Mouse (Mus musculus): ENCODE results near the gene Sema6d. TPM values are rescaled to one million over a fixed set of nuclear protein-coding genes. Genes with fewer than 3 reads are reported as not detected.

Gene Sema6d
- total and polyA plus RNA-seq, 3 experiments: 0.05 TPM; not detected in 2

- ATAC-seq (ENCODE audit: extremely low read depth, insufficient number of reproducible peaks, low FRiP score, poor library complexity, severe bottlenecking): no peak
Measured at GRCm38 (mm10) chr2:124243608-124244007, 153.8 kb downstream of the Sema6d start.

DNA sequence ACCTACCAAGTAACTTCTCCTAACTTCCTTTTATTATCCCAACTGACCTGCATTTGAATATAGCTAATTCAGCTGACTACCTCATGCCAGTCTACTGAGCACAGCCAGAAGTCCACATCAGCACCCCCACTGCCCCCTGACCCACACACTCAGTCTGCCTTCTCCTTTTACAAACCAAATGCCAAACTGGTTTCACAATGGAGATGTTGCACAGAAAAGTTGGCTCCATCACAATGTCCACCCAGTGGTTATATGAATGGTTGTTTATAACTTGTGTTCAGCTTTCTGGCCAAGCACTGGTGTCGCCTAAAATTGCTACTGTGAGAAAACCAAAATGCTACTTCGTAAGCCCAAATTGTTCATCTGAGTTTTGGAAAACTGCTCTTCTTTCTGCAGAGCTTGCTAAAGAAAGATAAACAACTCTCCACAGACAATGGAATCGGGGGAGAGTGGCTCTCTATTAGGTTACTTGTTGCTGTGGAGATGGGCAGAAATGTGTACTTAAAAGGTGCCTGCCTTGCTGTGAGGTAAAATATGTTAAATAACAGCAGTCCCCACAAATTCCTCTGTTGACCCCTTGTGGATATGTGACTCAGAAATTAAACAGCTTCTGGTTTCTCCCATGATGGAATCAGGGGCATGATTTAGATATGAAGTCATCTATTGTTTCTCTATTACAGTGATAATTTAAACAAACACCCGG, 154.9 kb downstream of the Sema6d start:
- ATAC-seq (ENCODE audit: extremely low read depth, insufficient number of reproducible peaks, low FRiP score, poor library complexity, severe bottlenecking) (no peak), DNase-seq (ENCODE audit: low spot score) (no peak)
- TF ChIP-seq POLR2AphosphoS5 (IDR thresholded peaks at IDR 0.05; ENCODE audit: insufficient replicate concordance, low read depth, low read length) (no peak), TAL1 (conservative IDR thresholded peaks at IDR 0.05; ENCODE audit: low read depth, low read length) (no peak), GATA1 (IDR thresholded peaks at IDR 0.05; ENCODE audit: borderline replicate concordance, low read length) (no peak), CTCF (IDR thresholded peaks at IDR 0.05; ENCODE audit: low read depth, low read length) (no peak), GATA2 (IDR thresholded peaks at IDR 0.05; ENCODE audit: borderline replicate concordance, low read depth, low read length) (no peak)

More at GRCm38 (mm10) chr2:124243608-124244007, 153.8 kb downstream of the Sema6d start:
- no peaks in the 10 kb centered on the region for H3K36me3 ChIP-seq (replicated peaks)
- no peaks in the 10 kb centered on the region for H3K27me3 ChIP-seq (ENCODE audit: insufficient read depth, low read length)
- H3K4me3 ChIP-seq (ENCODE audit: low read depth, low read length): no peak overlapping the region
- no peak for DNase-seq (ENCODE audit: low spot score)
- no peak for TF ChIP-seq CTCF (IDR thresholded peaks at IDR 0.05; ENCODE audit: low read depth, low read length)
- no peak for TF ChIP-seq GATA1 (IDR thresholded peaks at IDR 0.05; ENCODE audit: borderline replicate concordance, low read length)
- TF ChIP-seq POLR2AphosphoS5 (IDR thresholded peaks at IDR 0.05; ENCODE audit: insufficient replicate concordance, low read depth, low read length): no peak
- no peak for TF ChIP-seq GATA2 (IDR thresholded peaks at IDR 0.05; ENCODE audit: borderline replicate concordance, low read depth, low read length)
- TF ChIP-seq TAL1 (conservative IDR thresholded peaks at IDR 0.05; ENCODE audit: low read depth, low read length): no peak
- H3K4me1 ChIP-seq (ENCODE audit: insufficient read depth, low read depth, low read length): no peaks in the 10 kb centered on the region
- peaks cover 8% of the 10 kb centered on the region; the same call in 1 of the 2 replicates for H3K9me3 ChIP-seq (replicated peaks)

DNA sequence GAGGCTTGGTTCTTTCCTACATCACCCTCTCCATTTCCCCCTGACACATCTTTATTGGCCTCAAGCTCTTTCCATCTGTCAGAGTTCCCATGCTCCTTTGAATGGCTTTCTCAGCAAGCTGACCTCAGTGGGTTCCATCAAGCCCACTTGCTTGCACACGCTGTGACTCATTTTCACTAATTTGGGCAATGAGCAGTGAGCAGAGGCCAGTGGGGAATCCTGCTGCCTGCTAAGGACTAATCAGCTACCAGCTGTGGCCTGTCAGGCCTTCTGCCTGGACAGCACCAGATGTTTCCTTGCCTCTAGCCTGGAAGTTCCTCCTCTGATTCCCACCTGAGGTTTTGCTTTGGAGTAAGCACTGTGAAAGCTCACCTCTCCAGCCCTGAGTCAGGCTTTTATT, 168.3 kb downstream of the Sema6d start:
- no peaks in the 10 kb centered on the region for H3K36me3 ChIP-seq (replicated peaks)
- DNase-seq (ENCODE audit: low spot score): no peak
- no peak overlapping the region for H3K4me3 ChIP-seq (ENCODE audit: low read depth, low read length)
- no peaks in the 10 kb centered on the region for H3K27me3 ChIP-seq (ENCODE audit: insufficient read depth, low read length)
- ATAC-seq (ENCODE audit: extremely low read depth, insufficient number of reproducible peaks, low FRiP score, poor library complexity, severe bottlenecking): no peak
- H3K9me3 ChIP-seq (replicated peaks): peaks cover 18% of the 10 kb centered on the region
- H3K4me1 ChIP-seq (ENCODE audit: insufficient read depth, low read depth, low read length): no peaks in the 10 kb centered on the region
- no peak for TF ChIP-seq GATA2 (IDR thresholded peaks at IDR 0.05; ENCODE audit: borderline replicate concordance, low read depth, low read length)
- no peak for TF ChIP-seq CTCF (IDR thresholded peaks at IDR 0.05; ENCODE audit: low read depth, low read length)
- no peak for TF ChIP-seq POLR2AphosphoS5 (IDR thresholded peaks at IDR 0.05; ENCODE audit: insufficient replicate concordance, low read depth, low read length)
- no peak for TF ChIP-seq GATA1 (IDR thresholded peaks at IDR 0.05; ENCODE audit: borderline replicate concordance, low read length)
- no peak for TF ChIP-seq TAL1 (conservative IDR thresholded peaks at IDR 0.05; ENCODE audit: low read depth, low read length)

More for the DNA sequence above, 154.9 kb downstream of the Sema6d start:
- Histone ChIP-seq H3K9me3 (replicated peaks) (peaks cover 8% of the 10 kb centered on the region; the same call in 1 of the 2 replicates), H3K36me3 (replicated peaks) (no peaks in the 10 kb centered on the region), H3K4me1 (ENCODE audit: insufficient read depth, low read depth, low read length) (no peaks in the 10 kb centered on the region), H3K4me3 (ENCODE audit: low read depth, low read length) (no peak overlapping the region), H3K27me3 (ENCODE audit: insufficient read depth, low read length) (no peaks in the 10 kb centered on the region)

GRCm38 (mm10) chr2:124264309-124264708, 174.5 kb downstream of the Sema6d start:
- DNase-seq (ENCODE audit: low spot score): no peak
- ATAC-seq (ENCODE audit: extremely low read depth, insufficient number of reproducible peaks, low FRiP score, poor library complexity, severe bottlenecking): no peak
- Histone ChIP-seq H3K4me3 (ENCODE audit: low read depth, low read length) (no peak overlapping the region), H3K36me3 (replicated peaks) (no peaks in the 10 kb centered on the region), H3K27me3 (ENCODE audit: insufficient read depth, low read length) (no peaks in the 10 kb centered on the region), H3K9me3 (replicated peaks) (peaks cover 8% of the 10 kb centered on the region; the same call in 1 of the 2 replicates), H3K4me1 (ENCODE audit: insufficient read depth, low read depth, low read length) (no peaks in the 10 kb centered on the region)
- TF ChIP-seq GATA2 (IDR thresholded peaks at IDR 0.05; ENCODE audit: borderline replicate concordance, low read depth, low read length) (no peak), CTCF (IDR thresholded peaks at IDR 0.05; ENCODE audit: low read depth, low read length) (no peak), TAL1 (conservative IDR thresholded peaks at IDR 0.05; ENCODE audit: low read depth, low read length) (no peak), GATA1 (IDR thresholded peaks at IDR 0.05; ENCODE audit: borderline replicate concordance, low read length) (no peak), POLR2AphosphoS5 (IDR thresholded peaks at IDR 0.05; ENCODE audit: insufficient replicate concordance, low read depth, low read length) (no peak)

DNA sequence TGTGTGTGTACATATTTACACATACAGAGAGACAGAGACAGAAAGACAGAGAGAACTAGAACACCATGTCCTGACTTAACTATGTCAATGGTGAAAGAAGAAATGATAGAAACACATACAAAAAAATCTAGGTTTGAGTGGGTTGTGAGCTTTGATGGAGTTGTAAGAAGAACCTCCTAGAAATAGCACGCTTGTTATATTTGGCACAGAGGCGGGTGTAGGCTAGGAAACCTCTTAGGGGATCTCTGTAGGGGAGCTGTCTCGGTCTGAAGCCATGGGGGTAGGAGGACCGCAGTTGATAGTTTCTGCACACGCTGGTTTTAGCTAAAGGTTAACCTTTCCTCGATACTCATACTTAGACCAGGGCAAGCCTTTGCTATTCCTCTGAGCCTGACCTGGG, 181.4 kb downstream of the Sema6d start:
- Histone ChIP-seq H3K27me3 (ENCODE audit: insufficient read depth, low read length) (no peaks in the 10 kb centered on the region), H3K9me3 (replicated peaks) (peaks cover 3% of the 10 kb centered on the region), H3K4me1 (ENCODE audit: insufficient read depth, low read depth, low read length) (no peaks in the 10 kb centered on the region), H3K36me3 (replicated peaks) (no peaks in the 10 kb centered on the region), H3K4me3 (ENCODE audit: low read depth, low read length) (no peak overlapping the region)
- DNase-seq (ENCODE audit: low spot score): no peak
- TF ChIP-seq TAL1 (conservative IDR thresholded peaks at IDR 0.05; ENCODE audit: low read depth, low read length) (no peak), CTCF (IDR thresholded peaks at IDR 0.05; ENCODE audit: low read depth, low read length) (no peak), GATA2 (IDR thresholded peaks at IDR 0.05; ENCODE audit: borderline replicate concordance, low read depth, low read length) (no peak), POLR2AphosphoS5 (IDR thresholded peaks at IDR 0.05; ENCODE audit: insufficient replicate concordance, low read depth, low read length) (no peak), GATA1 (IDR thresholded peaks at IDR 0.05; ENCODE audit: borderline replicate concordance, low read length) (no peak)
- no peak for ATAC-seq (ENCODE audit: extremely low read depth, insufficient number of reproducible peaks, low FRiP score, poor library complexity, severe bottlenecking)

DNA sequence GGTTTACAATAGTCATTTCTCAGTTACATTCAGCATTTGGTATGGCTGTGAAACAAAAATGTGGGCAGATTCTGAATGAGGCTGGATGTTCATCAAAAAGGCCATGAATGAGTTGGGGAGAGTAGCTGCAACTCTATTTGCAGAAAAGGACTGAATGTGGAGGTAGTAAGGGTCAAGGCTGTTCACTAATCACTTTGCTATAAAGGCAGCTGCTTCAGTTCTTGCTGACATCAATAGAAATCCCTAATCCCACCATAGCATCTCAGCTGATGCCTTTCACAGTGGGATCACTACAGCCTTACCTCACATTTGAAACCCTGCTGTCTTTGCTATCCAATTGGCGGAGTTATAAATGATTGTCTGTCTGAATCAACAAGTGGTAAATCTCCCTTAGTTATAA, 187.7 kb downstream of the Sema6d start:
- Histone ChIP-seq H3K4me3 (ENCODE audit: low read depth, low read length) (no peak overlapping the region), H3K27me3 (ENCODE audit: insufficient read depth, low read length) (no peaks in the 10 kb centered on the region), H3K9me3 (replicated peaks) (peaks cover 1% of the 10 kb centered on the region), H3K4me1 (ENCODE audit: insufficient read depth, low read depth, low read length) (no peaks in the 10 kb centered on the region), H3K36me3 (replicated peaks) (no peaks in the 10 kb centered on the region)
- ATAC-seq (ENCODE audit: extremely low read depth, insufficient number of reproducible peaks, low FRiP score, poor library complexity, severe bottlenecking) (no peak), DNase-seq (ENCODE audit: low spot score) (no peak)
- TF ChIP-seq GATA2 (IDR thresholded peaks at IDR 0.05; ENCODE audit: borderline replicate concordance, low read depth, low read length) (no peak), GATA1 (IDR thresholded peaks at IDR 0.05; ENCODE audit: borderline replicate concordance, low read length) (no peak), POLR2AphosphoS5 (IDR thresholded peaks at IDR 0.05; ENCODE audit: insufficient replicate concordance, low read depth, low read length) (no peak), CTCF (IDR thresholded peaks at IDR 0.05; ENCODE audit: low read depth, low read length) (no peak), TAL1 (conservative IDR thresholded peaks at IDR 0.05; ENCODE audit: low read depth, low read length) (no peak)
